Mouse (Mus musculus) olfactory bulb, adult 2 months (tissue): Measurements from ENCODE around the gene C6.

Experiments used
- CTCF ChIP-seq: fragments of 200-500 bp; IDR thresholded peaks from 2 replicates; pipeline ENCODE4 v1.5.1; 2012; ENCODE audit warnings: low read depth, mild to moderate bottlenecking, low read length, moderate library complexity; ENCODE audit not compliant: insufficient read depth
- POLR2A ChIP-seq: fragments of 200-500 bp; IDR thresholded peaks from 2 replicates; pipeline ENCODE4 v1.6.1; 2012; ENCODE audit warnings: mild to moderate bottlenecking, low read depth, low read length, moderate library complexity; ENCODE audit not compliant: insufficient read depth

DNA sequence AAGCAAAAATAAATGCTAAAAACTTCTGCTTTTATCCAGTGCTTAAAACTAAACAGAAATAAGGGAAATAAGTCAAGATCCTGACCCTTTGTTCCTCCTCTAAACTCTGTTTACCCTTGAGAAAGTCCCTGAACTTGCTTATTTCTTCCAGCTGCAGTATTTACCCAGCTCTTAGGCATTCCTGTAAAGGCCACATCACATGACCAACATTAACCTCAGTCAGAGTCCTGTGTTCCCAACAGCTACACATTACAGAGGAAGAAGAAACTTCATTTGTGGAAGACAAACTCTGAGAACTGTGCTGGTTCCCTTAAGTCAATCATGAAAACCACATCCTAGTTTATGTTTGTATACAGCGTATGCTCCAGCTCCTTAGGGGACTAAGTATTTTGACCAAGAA lies 7.2 kb downstream of the C6 start:
- no peak for TF ChIP-seq POLR2A
- TF ChIP-seq CTCF: no peak
